Mouse (Mus musculus) limb, embryonic 13.5 days (tissue): ENCODE data around the gene Npnt. TPM values are rescaled to one million over a fixed set of nuclear protein-coding genes. Genes with fewer than 3 reads are reported as not detected.

Source experiments
- ATAC-seq: fragments of 200-750 bp; cut with Nextera tagmentation; 2 replicates; pipeline ENCODE4 v1.8.0; 2017; ENCODE audit warnings: low read depth, moderate number of reproducible peaks, moderate TSS enrichment; ENCODE audit not compliant: low FRiP score
- H3K27ac ChIP-seq: fragments of 300-500 bp; sonication (generic); 2 replicates; pipeline ENCODE4 v1.5.1; 2015; ENCODE audit warnings: inconsistent platforms, mild to moderate bottlenecking, moderate library complexity
- H3K27me3 ChIP-seq: fragments of 300-500 bp; sonication (generic); 2 replicates; pipeline ENCODE4 v1.6.1; 2015; ENCODE audit warnings: mild to moderate bottlenecking, inconsistent platforms
- H3K36me3 ChIP-seq: fragments of 300-500 bp; sonication (generic); 2 replicates; pipeline ENCODE4 v1.6.1; 2015; ENCODE audit warnings: inconsistent platforms, mild to moderate bottlenecking, moderate library complexity
- H3K4me1 ChIP-seq: fragments of 300-500 bp; sonication (generic); 2 replicates; pipeline ENCODE4 v1.6.1; 2015; ENCODE audit warnings: inconsistent platforms
- H3K4me2 ChIP-seq: fragments of 300-500 bp; sonication (generic); replicated peaks from 2 replicates; pipeline ENCODE4 v1.6.1; 2015; ENCODE audit warnings: inconsistent platforms, mild to moderate bottlenecking, moderate library complexity
- H3K4me3 ChIP-seq: fragments of 300-500 bp; sonication (generic); 2 replicates; pipeline ENCODE4 v1.5.1; 2015; ENCODE audit warnings: moderate library complexity, mild to moderate bottlenecking, inconsistent platforms
- H3K9ac ChIP-seq: fragments of 300-500 bp; sonication (generic); 2 replicates; pipeline ENCODE4 v1.6.1; 2015; ENCODE audit warnings: mild to moderate bottlenecking, inconsistent platforms
- H3K9me3 ChIP-seq: fragments of 300-500 bp; sonication (generic); 2 replicates; pipeline ENCODE4 v1.6.1; 2016; ENCODE audit warnings: inconsistent platforms
- WGBS: fragments of 180-500 bp; shearing (Covaris S2); methylation state at CpG from one replicate; pipeline ENCODE4 v1.1.7; 2015; 5-methylcytosine and 5-hydroxymethylcytosine counted together
- polyA plus RNA-seq: library from polyadenylated mRNA; unstranded; fragments of >200 nt; fragmentation: Nextera tagmentation; extraction: Ambion mirVana; gene quantifications from 2 replicates; pipeline ENCODE4 v1.2.1, GENCODE M21; 2015

Npnt gene
- polyA plus RNA-seq, 1 experiment from 2014 or later: 36.7 TPM

GRCm38 (mm10) chr3:132849669-132850068, 100.4 kb downstream of the Npnt start:
- Histone ChIP-seq H3K27me3 (0 out of 2 replicates have a peak, but pooled peaks cover 5% of the 10 kb centered on the region), H3K36me3 (no peaks in the 10 kb centered on the region), H3K4me1 (peaks cover 16% of the 10 kb centered on the region), H3K27ac (no peak overlapping the region), H3K9me3 (no peaks in the 10 kb centered on the region), H3K4me3 (no peak overlapping the region), H3K4me2 (no peak overlapping the region), H3K9ac (no peak overlapping the region)
- ATAC-seq: no peak
- WGBS: 59% methylated on average over 7 of the region's 7 CpGs

- Histone ChIP-seq H3K4me1 (no peaks in the 10 kb centered on the region), H3K9me3 (no peaks in the 10 kb centered on the region), H3K9ac (no peak overlapping the region), H3K4me3 (no peak overlapping the region), H3K27ac (no peak overlapping the region), H3K36me3 (peaks cover 36% of the 10 kb centered on the region), H3K27me3 (no peaks in the 10 kb centered on the region), H3K4me2 (no peak overlapping the region)
- WGBS: 96% methylated on average over 6 of the region's 6 CpGs
- no peak for ATAC-seq
These were observed 107.4 kb downstream of the Npnt start for GRCm38 (mm10) chr3:132842676-132843075.

- Histone ChIP-seq H3K4me1 (no peaks in the 10 kb centered on the region), H3K27ac (no peak overlapping the region), H3K27me3 (no peaks in the 10 kb centered on the region), H3K9ac (no peak overlapping the region), H3K36me3 (peaks cover 64% of the 10 kb centered on the region), H3K9me3 (no peaks in the 10 kb centered on the region), H3K4me2 (no peak overlapping the region), H3K4me3 (no peak overlapping the region)
- no peak for ATAC-seq
- 91% methylated on average over 8 of the region's 8 CpGs for WGBS
These were observed 110.6 kb downstream of the Npnt start for GRCm38 (mm10) chr3:132839516-132839915.

GRCm38 (mm10) chr3:132838656-132839417, 111.3 kb downstream of the Npnt start:
- ATAC-seq: no peak
- Histone ChIP-seq H3K4me2 (no peak overlapping the region), H3K9ac (no peak overlapping the region), H3K4me3 (no peak overlapping the region), H3K27ac (no peak overlapping the region), H3K9me3 (no peaks in the 10 kb centered on the region), H3K36me3 (peaks cover 69% of the 10 kb centered on the region), H3K27me3 (no peaks in the 10 kb centered on the region), H3K4me1 (no peaks in the 10 kb centered on the region)
- WGBS: 93% methylated on average over 14 of the region's 15 CpGs

GRCm38 (mm10) chr3:132837134-132837533, 113.0 kb downstream of the Npnt start:
- H3K27ac ChIP-seq: no peak overlapping the region
- H3K27me3 ChIP-seq: no peaks in the 10 kb centered on the region
- ATAC-seq: no peak
- no peaks in the 10 kb centered on the region for H3K4me1 ChIP-seq
- WGBS: 87% methylated on average over 4 of the region's 4 CpGs
- no peak overlapping the region for H3K4me3 ChIP-seq
- no peak overlapping the region for H3K9ac ChIP-seq
- H3K4me2 ChIP-seq: no peak overlapping the region
- H3K36me3 ChIP-seq: peaks cover 69% of the 10 kb centered on the region
- H3K9me3 ChIP-seq: no peaks in the 10 kb centered on the region

- WGBS: 84% methylated on average over 6 of the region's 6 CpGs
These were observed 114.8 kb downstream of the Npnt start for GRCm38 (mm10) chr3:132835118-132835794.

More at GRCm38 (mm10) chr3:132835118-132835794, 114.8 kb downstream of the Npnt start:
- H3K27me3 ChIP-seq: no peaks in the 10 kb centered on the region
- H3K9ac ChIP-seq: no peak overlapping the region
- H3K4me1 ChIP-seq: no peaks in the 10 kb centered on the region
- no peak overlapping the region for H3K27ac ChIP-seq
- H3K4me2 ChIP-seq: no peak overlapping the region
- H3K36me3 ChIP-seq: peaks cover 54% of the 10 kb centered on the region
- H3K4me3 ChIP-seq: no peak overlapping the region
- no peak for ATAC-seq
- H3K9me3 ChIP-seq: no peaks in the 10 kb centered on the region

Other genes starting within 250 kb of the Npnt start
- 25.4 and 25.6 TPM in 2 replicates for gene Ints12, start 141.5 kb upstream of the Npnt start, polyA plus RNA-seq
- 7.4 and 7.9 TPM in 2 replicates for gene Gstcd, start 141.7 kb upstream of the Npnt start, polyA plus RNA-seq